Mouse (Mus musculus) cerebral cortex, adult 2 months (tissue): ENCODE measurements around the gene Olfr625-ps1.

Experiments
- WGBS: fragments of 180-500 bp; shearing (Covaris S2); methylation state at CpG from one replicate; pipeline ENCODE4 v1.1.7; 2018; 5-methylcytosine and 5-hydroxymethylcytosine counted together

Gene Olfr625-ps1

DNA sequence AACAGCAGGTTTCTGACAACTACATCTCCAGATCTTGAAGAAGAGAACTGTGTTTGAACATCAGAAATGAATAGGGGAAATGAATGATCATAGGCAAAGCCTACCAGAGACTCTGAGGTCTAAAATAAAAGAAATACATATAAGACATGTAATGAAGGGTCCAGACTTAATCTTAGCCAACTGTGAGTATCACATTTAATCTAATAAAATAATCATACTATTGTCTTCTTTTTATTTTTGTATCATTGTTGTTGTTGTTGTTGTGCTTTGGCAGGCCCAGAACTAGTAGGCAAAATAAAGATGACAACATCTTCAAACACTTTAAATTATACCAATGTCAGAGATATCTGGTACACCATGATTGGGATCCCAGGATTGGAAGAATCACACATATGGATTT, at the start of gene Olfr625-ps1:
Olfr625-ps1 (plus strand) TSS at position 301 of the 400 bp plus-strand sequence.

GRCm38 (mm10) chr7:103642602-103643001, 39.9 kb upstream of the Olfr625-ps1 start, which contains the start of gene Olfr622:
Gene Olfr622, minus strand, starts transcription at chr7:103642702.
- WGBS = 70% methylated on average over 1 of the region's 1 CpGs

GRCm38 (mm10) chr7:103644070-103644469, 38.5 kb upstream of the Olfr625-ps1 start:
- 88% methylated on average over 4 of the region's 4 CpGs for WGBS

GRCm38 (mm10) chr7:103663598-103663997, 18.9 kb upstream of the Olfr625-ps1 start, which contains the start of gene Olfr623:
Gene Olfr623, minus strand, starts transcription at chr7:103663698.

DNA sequence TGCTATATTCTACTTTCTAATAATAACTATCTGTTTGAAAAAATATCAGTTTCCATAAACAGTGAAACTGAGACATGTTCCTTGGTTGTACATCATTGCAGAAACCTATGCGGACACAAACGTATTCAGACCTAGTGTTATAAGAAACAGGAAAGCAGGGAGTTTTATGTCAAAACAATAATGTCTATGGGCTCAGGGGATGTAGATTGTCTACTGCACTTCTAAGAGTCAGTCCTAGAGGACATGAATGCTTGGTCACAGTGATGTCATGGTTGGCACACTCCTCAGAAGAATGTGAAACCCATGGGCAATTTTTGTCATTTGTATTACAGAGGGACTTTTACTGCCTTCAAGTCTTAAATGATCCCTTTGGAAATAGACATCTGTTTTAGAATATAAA, 11.4 kb upstream of the Olfr625-ps1 start, which contains the start of gene Olfr624:
Olfr624 (minus strand) TSS at position 101 of the 400 bp plus-strand sequence.
- WGBS = 90% methylated on average over 2 of the region's 2 CpGs

GRCm38 (mm10) chr7:103699469-103699868, 16.9 kb downstream of the Olfr625-ps1 start:
- WGBS = 78% methylated on average over 4 of the region's 4 CpGs

DNA sequence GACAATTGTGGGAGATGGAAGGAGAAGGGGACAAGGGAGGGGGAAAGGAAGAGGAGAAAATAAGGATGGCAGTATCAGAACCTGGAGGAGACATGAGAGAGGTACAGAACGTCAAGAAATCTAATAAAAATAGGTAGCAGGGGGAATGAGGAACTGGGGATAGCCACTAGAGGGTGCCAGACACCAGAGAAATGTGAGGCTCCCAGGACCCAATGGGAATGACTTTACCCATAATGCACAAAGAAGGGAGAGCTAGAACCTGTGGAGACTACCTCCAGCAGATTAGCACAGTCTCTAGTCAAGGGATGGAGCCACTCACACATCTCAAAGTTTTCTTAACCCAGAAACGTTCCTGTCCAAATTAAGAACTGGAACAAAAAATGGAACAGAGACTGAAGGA, 29.5 kb downstream of the Olfr625-ps1 start:
- 43% methylated on average over 2 of the region's 2 CpGs for WGBS

DNA sequence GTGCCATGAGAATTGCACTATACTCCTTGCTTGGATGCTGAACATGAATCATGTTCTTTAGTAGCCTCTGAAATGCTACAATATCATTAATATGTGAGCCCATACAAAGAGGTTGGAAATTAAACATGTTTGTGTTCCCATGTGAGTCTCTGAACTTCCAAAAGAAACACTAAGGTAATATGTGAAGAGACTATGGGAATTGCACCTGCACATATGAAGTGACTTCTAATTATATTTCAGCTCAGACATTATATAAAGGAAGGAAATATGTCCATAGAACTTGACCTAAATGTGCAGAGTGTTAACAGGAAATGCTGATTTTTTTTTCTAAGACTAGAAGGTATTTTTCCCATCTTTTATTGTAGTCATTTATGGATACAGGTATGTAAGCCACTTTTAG, 31.9 kb downstream of the Olfr625-ps1 start, which contains the start of gene Olfr243:
Olfr243 (plus strand) TSS at position 301 of the 400 bp plus-strand sequence.

GRCm38 (mm10) chr7:103716398-103716797, 33.9 kb downstream of the Olfr625-ps1 start:
- WGBS = 100% methylated on average over 1 of the region's 1 CpGs

GRCm38 (mm10) chr7:103730074-103730473, 47.6 kb downstream of the Olfr625-ps1 start, which contains the start of gene Olfr628:
Gene Olfr628, plus strand, starts transcription at chr7:103730374.
- 94% methylated on average over 1 of the region's 1 CpGs for WGBS
